Mouse (Mus musculus): ENCODE data around the gene Lcor. TPM values are rescaled to one million over a fixed set of nuclear protein-coding genes. Genes with fewer than 3 reads are reported as not detected.
A peak's percentile ranks its signal among the peaks of the same experiment; 100 is the strongest.

Gene Lcor
- total RNA-seq, 2 experiments from 2014 or later, result 19.0 to 21.4 TPM

DNA sequence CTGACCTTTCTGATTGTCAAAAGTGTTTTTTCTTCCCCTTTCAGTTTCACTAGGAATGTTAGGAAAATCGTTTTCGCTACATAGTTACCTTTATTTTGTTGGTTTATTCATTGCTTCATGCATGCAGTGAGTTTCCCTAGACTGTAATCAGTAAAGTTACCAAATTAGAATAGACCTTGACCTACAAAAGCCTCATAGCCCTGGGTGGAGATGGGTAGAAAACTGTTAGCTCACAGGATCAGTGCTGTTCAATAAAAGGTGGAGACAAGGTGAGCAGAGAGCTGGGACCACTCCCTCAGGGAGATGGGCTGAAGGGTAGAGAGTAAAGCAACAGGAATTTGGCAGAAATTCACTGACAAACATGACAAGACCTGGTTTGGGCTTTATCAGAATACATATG, 91.3 kb downstream of the Lcor start:
- no peak for DNase-seq

DNA sequence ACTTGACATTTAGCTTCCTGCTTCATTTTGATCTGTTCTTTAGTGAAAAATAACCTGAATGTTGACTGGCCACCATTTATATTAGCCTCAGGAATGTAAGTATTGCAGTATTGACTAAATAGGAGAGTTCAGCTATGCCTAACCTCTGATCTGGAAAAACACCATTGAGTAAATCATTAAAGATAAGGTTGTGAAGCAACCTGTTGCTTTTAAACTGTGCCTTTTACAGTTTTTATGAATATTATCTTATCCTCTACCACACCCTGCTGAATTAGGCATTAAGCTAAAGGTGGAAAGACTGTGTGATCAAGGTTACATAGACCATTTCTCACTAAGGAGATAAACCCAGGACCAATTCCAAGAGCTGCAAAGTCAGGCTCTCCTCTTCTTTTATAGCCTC, 95.1 kb downstream of the Lcor start:
- DNase-seq, result no peak

DNA sequence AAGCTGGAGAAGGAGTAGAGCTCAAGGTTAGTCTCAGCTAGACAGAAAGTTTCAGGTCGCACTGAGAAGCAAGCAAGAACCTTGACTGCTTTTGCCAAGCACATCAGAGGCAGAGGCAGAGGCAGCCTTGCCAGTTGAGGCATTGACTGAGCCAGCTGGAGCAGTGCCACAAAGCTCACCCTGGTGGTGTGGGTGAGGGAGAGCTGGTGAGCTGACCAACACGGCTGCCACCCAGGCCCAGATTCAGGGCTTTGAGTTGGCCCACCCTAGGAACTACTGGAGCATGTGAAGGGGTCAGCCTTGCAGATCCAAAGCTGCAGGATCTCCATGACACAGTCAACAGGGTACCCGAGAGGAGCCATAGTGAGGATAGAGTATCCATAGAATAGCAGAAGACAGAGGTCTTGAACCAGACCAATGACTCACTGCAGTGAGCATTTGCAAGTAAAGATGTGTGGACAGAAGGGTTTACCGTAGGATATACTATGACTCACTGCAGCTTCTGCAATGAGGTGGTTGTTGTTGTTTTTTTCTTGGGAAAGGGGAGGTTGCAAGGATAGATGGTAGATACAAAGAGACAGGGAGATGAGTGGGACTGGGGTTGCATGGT, 97.0 kb downstream of the Lcor start:
- no peak for DNase-seq

DNA sequence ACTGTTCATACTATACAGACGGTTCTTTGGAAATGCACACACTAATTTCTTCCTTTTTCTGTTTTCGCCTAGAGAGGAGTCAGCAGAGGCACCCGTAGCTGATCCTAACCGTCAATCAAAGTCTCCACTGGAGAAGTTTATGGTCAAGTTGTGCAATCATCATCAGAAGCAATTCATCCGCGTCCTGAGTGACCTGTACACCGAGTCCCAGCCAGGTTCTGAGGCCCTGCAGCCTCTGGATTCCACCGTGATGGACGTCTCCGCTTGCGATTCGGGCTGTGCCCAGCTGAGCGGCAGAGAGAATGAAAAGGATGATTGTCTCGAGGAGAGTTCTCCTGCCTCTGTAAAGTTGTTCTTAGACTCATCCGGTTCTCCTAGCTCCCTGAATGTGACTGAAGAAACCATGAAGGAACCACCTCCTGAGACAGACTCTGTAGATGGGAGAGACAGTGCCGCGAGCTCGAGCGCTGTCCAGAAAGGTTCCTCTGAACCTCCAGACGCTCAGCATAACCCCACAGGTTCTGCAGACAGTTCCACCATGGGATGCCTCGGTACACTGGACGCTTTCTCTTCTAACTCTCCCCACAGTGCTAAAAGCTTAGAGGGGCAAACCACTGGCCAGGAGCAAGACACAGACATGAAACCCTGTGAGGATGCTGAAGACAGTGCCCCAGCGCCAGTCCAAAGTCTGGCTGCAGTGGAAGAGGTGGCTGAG, 99.4 kb downstream of the Lcor start, which contains the start of gene Gm340:
Gene Gm340, plus strand, starts transcription at position 665 of the 715 bp plus-strand sequence.
- no peak for DNase-seq

DNA sequence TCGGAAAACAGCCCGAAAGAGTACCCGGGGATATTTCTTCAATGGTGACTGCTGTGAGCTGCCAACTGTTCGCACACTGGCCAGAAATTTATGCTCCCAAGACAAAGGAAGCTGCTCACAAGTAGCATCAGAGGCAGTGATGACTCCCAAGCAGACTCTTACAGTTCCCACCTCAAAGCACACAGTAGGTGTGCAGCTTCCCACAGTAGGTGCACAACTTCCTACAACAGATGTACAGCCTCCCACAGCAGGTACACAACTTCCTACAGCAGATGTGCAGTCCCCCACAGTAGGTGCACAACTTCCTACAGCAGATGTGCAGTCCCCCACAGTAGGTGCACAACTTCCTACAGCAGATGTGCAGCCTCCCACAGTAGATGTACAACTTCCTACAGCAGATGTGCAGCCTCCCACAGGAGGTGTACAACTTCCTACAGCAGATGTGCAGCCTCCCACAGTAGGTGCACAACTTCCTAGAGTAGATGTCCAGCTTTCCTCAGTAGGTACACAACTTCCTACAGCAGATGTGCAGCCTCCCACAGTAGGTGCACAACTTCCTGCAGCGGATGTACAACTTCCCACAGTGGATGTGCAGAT, 100.6 kb downstream of the Lcor start:
- no peak for DNase-seq

DNA sequence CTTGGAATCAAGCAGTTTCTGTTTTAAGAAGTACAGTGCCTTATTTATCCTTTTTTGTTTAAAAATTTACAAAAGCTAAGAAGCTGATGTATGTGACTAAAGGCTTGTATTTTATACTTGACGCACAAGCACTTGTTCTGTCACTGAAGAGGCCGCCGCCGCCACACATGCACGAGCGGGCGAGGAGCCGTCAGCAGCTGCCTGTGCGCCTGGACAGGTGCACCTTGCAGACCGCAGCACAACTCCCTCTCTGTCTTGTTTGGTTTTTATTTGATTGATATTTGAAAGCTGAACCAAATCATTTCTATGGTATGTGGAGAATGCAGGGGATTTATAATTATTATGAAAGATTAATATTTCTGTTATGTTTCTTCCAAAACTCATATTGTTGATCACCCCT, 104.3 kb downstream of the Lcor start:
- DNase-seq, result no peak

DNA sequence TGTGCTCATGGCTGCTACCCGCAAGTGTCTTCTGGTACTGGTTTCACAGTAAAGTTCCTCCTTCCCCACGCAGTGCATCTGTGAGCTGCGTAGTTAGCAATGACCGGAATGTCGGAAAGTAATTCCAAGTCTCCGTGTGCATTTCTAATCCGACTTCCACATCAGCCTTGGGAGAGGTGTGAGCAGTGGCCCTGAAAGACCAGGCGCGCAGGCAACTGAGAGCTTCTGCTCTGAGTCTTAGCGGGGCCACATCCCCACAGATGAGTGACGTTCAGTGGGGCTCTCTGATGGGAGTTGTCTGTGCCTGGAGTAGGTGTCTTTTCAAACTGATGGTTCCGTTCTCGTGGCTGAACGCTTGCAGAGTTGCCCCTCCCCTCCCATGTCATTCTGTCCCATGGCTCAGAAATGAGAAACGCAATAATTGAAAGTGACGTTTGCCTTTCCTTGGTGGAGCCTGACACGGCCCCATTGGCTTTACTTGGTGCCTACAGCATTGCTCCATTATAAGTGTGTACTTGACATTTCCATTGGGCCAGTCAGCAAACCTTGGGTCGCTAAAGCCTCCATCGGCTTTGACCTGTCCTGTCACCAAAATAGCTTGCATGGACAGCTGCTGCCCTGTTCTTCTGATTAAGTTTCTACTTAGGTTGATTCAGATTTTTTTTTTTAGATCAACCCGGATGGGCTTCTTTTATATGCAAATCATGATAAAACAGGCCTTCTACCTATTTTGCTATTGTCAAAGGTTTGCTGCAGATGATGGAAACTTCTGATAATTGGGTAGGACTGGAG, 105.2 kb downstream of the Lcor start:
- DNase-seq, result no peak

DNA sequence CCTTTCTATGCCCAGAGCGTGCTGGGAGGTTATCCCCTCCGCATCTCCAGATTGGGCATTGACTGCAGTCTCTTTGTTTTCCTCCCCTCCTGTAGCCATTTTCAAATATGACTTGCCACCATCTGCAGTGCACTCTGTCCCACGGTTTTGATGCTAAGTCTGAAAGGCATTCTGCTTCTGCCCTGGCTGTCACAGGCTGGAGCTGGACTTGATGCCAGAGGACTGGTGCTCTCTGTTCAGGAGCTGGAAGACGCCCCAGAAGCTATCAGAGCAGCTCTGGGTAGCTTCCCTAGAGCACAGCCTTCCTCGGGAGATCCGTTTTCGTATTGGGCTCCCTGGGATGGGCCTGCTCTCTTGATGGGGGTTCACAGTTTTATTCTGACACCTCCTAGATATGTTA, 106.6 kb downstream of the Lcor start:
- no peak for DNase-seq

DNA sequence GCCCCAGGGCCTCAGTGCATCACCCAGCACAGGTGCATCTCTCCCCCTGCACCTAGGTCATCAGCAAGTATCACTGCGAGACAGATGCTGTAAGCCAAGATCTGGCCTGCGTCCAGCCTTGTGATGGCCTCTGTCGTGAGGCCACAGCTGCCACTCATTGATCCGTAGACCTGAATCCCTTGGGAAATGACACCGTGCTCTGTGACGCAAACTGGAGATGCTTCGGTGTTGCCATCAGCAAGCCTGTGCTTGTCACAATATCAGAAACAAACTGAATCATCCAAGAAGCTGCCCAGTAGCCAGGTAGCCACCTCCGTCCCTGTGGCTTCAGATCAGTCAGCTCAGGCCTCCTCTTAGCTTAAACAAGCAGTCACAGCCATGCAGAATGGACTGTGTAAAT, 107.2 kb downstream of the Lcor start:
- no peak for DNase-seq

DNA sequence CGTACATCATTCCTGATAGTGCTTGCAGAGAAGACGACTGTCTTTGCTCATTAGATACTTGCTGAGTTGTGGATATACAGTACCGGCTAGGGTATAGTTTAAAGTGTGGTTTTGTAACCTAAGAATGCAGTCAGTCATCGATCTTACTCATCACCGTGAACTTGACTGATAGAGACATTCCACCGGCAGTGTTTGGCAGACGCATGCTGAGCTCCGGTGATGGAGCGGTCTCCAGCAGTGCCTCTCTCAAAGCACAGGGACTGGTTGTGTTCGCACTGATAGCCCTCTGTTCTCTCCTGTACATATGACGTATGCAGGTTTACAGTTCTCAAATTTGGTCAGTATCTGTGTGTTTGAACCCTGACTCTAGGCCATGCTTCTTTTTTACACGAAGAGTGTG, 109.4 kb downstream of the Lcor start:
- no peak for DNase-seq

DNA sequence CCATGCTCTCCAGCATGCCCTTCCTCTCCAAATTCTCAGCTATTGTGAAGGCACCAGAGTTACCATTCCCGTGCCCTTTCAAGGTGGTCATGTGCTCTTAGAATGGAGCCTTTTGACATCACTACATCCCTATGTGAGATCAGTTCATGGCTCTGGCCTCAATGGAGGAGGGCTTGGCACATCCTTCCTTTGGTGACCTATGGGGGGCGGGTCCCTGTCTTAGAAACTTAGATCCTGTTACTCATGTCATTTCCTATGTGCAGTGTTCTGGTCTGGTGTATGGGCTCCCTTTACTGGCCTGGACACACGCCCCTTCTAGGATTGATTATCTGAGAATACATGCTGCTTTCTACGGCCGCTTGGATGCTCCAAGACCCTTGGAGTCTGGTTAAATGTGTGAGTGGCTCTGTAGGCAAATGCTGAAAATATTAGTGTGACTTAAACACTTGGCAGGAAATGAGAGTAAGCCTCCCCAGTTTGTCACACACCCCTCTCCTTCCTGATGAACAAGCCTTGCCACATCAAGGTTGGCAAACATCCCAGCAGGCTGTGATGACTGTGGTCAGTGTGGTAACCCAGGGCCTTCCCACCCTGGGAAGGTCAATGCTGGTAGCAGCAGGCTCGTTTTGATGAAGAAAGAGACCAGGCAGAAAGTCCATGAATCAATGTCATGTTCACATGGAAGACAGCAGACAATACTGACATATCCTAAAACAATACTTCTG, 114.9 kb downstream of the Lcor start:
- no peak for DNase-seq

DNA sequence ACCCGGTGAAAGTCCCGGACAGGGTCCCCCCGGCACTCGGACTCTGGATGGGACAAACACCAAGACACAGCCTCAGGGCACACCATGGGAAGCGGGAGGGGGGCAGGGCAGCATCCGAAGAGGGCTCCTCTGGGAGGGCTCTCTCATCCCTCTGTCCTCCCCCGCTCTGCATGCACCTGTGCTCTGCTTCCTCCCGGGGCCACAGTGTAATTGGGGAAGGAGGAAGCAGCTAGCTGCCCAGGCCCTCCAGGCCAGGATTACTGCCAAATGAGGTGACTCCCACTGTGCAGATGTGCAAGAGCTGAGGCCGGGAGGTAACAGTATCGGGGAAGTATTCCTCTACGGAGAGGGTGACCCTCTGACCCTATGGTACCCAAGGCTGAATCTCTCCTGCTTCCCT, 118.2 kb downstream of the Lcor start:
- DNase-seq, result no peak

DNA sequence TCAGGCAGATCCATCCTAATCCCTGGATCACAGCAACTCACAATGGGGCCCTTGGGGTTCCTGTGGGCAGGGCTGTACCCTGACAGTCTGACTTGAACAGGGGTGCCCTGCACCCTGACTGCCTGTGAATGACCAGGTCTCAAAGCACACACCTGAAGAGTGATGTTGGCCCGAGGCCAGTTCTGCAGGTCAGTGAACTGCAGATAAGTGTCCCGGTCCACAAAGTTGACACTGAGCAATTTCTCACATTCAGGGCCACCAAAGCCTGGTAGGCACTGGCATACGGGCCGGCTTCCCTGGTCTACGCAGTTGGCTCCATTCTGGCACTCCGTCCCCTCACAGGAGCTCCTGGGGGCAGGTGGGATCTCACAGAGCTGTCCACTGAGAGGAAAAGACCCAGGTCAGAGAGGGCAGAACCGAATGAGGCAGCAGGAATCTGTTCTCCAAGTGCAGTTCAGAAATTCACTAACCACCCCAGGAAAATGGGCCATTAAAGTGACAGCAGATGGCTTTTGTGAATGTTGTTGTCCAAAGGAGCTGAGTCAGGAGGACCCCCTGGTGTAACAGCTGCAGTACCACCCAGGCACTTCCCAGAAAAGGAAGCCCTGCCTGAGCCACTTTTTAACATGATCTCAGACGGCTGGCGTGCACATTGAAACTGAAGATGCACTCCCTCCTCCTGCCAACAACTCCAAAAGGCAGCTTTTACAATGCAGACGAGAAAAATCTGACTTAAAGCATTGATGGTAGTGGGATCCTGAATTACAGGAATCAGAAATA, 124.0 kb downstream of the Lcor start:
- DNase-seq, result peak in 1 of 2 experiments; percentile 52

DNA sequence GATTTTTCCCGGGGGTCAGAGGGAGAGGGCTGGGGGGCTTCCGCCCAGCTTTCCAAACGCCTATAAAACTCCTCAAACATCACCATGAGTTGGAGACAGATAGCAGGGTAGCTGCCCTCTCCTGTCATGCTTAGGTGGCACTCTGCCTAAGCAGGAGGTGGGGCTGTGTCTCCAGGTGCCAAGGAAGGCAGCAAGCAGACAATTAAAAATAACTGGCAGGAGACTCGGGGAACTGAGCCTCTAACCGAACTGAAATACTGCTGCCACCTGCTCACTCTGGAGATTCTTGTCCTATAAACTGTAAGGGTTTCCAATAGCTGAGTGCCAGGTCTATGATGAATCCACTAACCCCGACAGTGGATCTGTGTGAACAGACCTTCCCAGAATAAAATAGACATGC, 129.2 kb downstream of the Lcor start:
- DNase-seq, result no peak

Small RNAs within 50 kb of the gene (microRNA-seq; reads per million reads assigned to microRNA genes)
- 0 reads per million in 2 experiments for gene Mir8091

Other genes with a start within 250 kb of the Lcor start
- 100 to 1,000 TPM; 121 to 128 TPM for gene Tm9sf3, start 218.6 kb upstream of the Lcor start, total RNA-seq (2021)
- 1 to 10 TPM; 1.9 to 2.3 TPM for gene Pik3ap1, start 97.5 kb upstream of the Lcor start, total RNA-seq (2021)
- gene Gm340, start 99.7 kb downstream of the Lcor start, total RNA-seq (2021), result 10 to 100 TPM; 12.5 to 13.1 TPM